27 mouse cellular contexts compared by ENCODE assay signal in the genomic region with DNA sequence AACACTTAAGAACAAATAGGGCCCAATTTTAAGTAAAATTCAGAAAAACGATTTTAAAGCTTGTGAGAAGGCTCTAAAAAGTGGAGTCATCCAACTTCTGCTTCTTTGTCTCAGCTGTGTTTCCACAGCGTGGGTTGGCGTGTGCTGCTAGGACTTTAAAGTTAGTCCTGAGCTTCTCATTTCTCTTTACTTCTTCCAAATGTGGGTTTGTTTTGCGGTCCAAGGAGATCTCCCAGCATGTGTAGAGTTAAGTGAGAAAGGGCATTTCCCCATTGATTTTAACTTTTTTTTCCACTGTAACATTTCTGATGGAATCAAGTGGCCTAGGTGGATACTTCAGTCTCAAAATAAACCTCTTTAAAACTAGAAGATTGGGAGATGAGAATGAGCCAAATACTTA.
"Had no signal": no experiment of that assay in that cellular context is flagged by ENCODE, and none has a peak within 500 bp of the region (broad histone marks: within the 10 kb centered on the region; RNA-seq: fewer than 3 reads in every experiment).

No protein-coding gene starts in this region.

- H3K4me3 ChIP-seq: embryonic facial prominence, embryonic 10.5 days; embryonic facial prominence, embryonic 12.5 days; embryonic facial prominence, embryonic 13.5 days; embryonic facial prominence, embryonic 15.5 days; erythroblast, embryonic 14.5 days; forebrain, embryonic 10.5 days; forebrain, embryonic 12.5 days; forebrain, embryonic 13.5 days; forebrain, embryonic 15.5 days; gastrocnemius, adult 2 months; heart, adult 2 months had no signal

- DNase-seq: cerebellum, adult 9-10 months; cerebellum, adult 9-11 months; cerebellum, postnatal 10 days; cerebellum, postnatal 14 days; cerebellum, postnatal 25 days; cerebellum, postnatal 36 days; embryo, embryonic 11 days; forebrain, postnatal 0 days; gastrocnemius, adult 2 months; gastrocnemius, postnatal 10 days; gastrocnemius, postnatal 14 days; gastrocnemius, postnatal 25 days; gastrocnemius, postnatal 36 days; heart, adult 11 months; heart, adult 18-20 months; heart, adult 2 months had no signal

- H3K27me3 ChIP-seq: embryonic facial prominence, embryonic 12.5 days; embryonic facial prominence, embryonic 13.5 days; embryonic facial prominence, embryonic 15.5 days; forebrain, embryonic 12.5 days; forebrain, embryonic 13.5 days; forebrain, embryonic 15.5 days had no signal

- H3K4me1 ChIP-seq: embryonic facial prominence, embryonic 12.5 days; forebrain, embryonic 12.5 days; forebrain, embryonic 13.5 days; forebrain, embryonic 15.5 days had no signal

- ATAC-seq: forebrain, embryonic 13.5 days; forebrain, embryonic 14.5 days; forebrain, embryonic 15.5 days; forebrain, embryonic 16.5 days; forebrain, postnatal 0 days had no signal

- H3K9ac ChIP-seq: embryonic facial prominence, embryonic 12.5 days; embryonic facial prominence, embryonic 13.5 days; embryonic facial prominence, embryonic 15.5 days; forebrain, embryonic 12.5 days; forebrain, embryonic 13.5 days; forebrain, embryonic 15.5 days; forebrain, postnatal 0 days had no signal

- H3K36me3 ChIP-seq: embryonic facial prominence, embryonic 10.5 days; embryonic facial prominence, embryonic 12.5 days; embryonic facial prominence, embryonic 13.5 days; embryonic facial prominence, embryonic 15.5 days; forebrain, embryonic 10.5 days; forebrain, embryonic 12.5 days; forebrain, embryonic 15.5 days had no signal

- H3K9me3 ChIP-seq: embryonic facial prominence, embryonic 10.5 days; embryonic facial prominence, embryonic 12.5 days; embryonic facial prominence, embryonic 13.5 days; embryonic facial prominence, embryonic 15.5 days; forebrain, embryonic 10.5 days; forebrain, embryonic 12.5 days; forebrain, embryonic 13.5 days; forebrain, embryonic 15.5 days had no signal

- H3K4me2 ChIP-seq: embryonic facial prominence, embryonic 12.5 days; embryonic facial prominence, embryonic 13.5 days; embryonic facial prominence, embryonic 15.5 days; forebrain, embryonic 12.5 days; forebrain, embryonic 13.5 days; forebrain, embryonic 15.5 days had no signal

- H3K27ac ChIP-seq: embryonic facial prominence, embryonic 10.5 days; embryonic facial prominence, embryonic 12.5 days; embryonic facial prominence, embryonic 13.5 days; embryonic facial prominence, embryonic 15.5 days; forebrain, embryonic 10.5 days; forebrain, embryonic 12.5 days; forebrain, embryonic 13.5 days; forebrain, embryonic 15.5 days; gastrocnemius, adult 2 months; heart, adult 2 months had no signal
